Mouse (Mus musculus): Measurements from ENCODE around the gene Gm13889. TPM values are rescaled to one million over a fixed set of nuclear protein-coding genes. Genes with fewer than 3 reads are reported as not detected.

The Gm13889 gene
- 1 to 10 TPM; 8.4 to 9.7 TPM for total RNA-seq (2021)

- peak; percentile 70 to 75 for DNase-seq
- intact Hi-C loops (cut with DNase I), result loop anchor here (2.0 to 5.0 kb wide), 3 partner anchors 44 to 82 kb away; no protein-coding TSS in a partner anchor
These were observed at the start of gene Gm13889 for GRCm38 (mm10) chr2:93956908-93957784. Gene Gm13889, minus strand, starts transcription at chr2:93957201.

- peak; percentile 87 to 94 for DNase-seq
- intact Hi-C loops (cut with DNase I), result loop anchor here (1.0 kb wide), 1 partner anchor 131 kb away; no protein-coding TSS in a partner anchor
These were observed 45.3 kb upstream of the Gm13889 start for GRCm38 (mm10) chr2:94002331-94002730.

- DNase-seq, result no peak
- intact Hi-C loops (cut with DNase I), result loop anchor here (1.0 to 2.0 kb wide), 2 partner anchors 45 to 131 kb away; partner anchors contain the start of gene Gm13889
These were observed 44.9 kb upstream of the Gm13889 start for GRCm38 (mm10) chr2:94001918-94002317.

- intact Hi-C loops (cut with DNase I), result loop anchor here (2.0 kb wide), 1 partner anchor 45 kb away; the partner anchor contains the start of gene Gm13889
- DNase-seq, result peak in 1 of 2 experiments; percentile 6
These were observed 44.4 kb upstream of the Gm13889 start for GRCm38 (mm10) chr2:94001411-94001810.

- intact Hi-C loops (cut with DNase I), result no loop called here
- no peak for DNase-seq
These were observed 39.3 kb upstream of the Gm13889 start, which contains the start of gene Gm27027 for GRCm38 (mm10) chr2:93996254-93996653. Gene Gm27027, minus strand, starts transcription at chr2:93996354.

- no peak for DNase-seq
- intact Hi-C loops (cut with DNase I), result no loop called here
These were observed 35.8 kb upstream of the Gm13889 start for GRCm38 (mm10) chr2:93992810-93993209.

- intact Hi-C loops (cut with DNase I), result no loop called here
- peak in 1 of 2 experiments; percentile 4 for DNase-seq
These were observed 35.3 kb upstream of the Gm13889 start for GRCm38 (mm10) chr2:93992259-93992658.

GRCm38 (mm10) chr2:93991336-93991735 is 34.3 kb upstream of the Gm13889 start:
- intact Hi-C loops (cut with DNase I), result no loop called here
- DNase-seq, result no peak

GRCm38 (mm10) chr2:93988440-93988839 is 31.4 kb upstream of the Gm13889 start:
- intact Hi-C loops (cut with DNase I), result no loop called here
- DNase-seq, result no peak

- DNase-seq, result no peak
- intact Hi-C loops (cut with DNase I), result no loop called here
These were observed 25.6 kb upstream of the Gm13889 start for GRCm38 (mm10) chr2:93982457-93983235.

- no peak for DNase-seq
- intact Hi-C loops (cut with DNase I), result no loop called here
These were observed 22.5 kb upstream of the Gm13889 start for GRCm38 (mm10) chr2:93979249-93980120.

- DNase-seq, result peak; percentile 42 to 47
- intact Hi-C loops (cut with DNase I), result no loop called here
These were observed 19.6 kb upstream of the Gm13889 start for GRCm38 (mm10) chr2:93976436-93977252.

GRCm38 (mm10) chr2:93975526-93976435 is 18.8 kb upstream of the Gm13889 start:
- no peak for DNase-seq
- intact Hi-C loops (cut with DNase I), result no loop called here

GRCm38 (mm10) chr2:93975041-93975440 is 18.0 kb upstream of the Gm13889 start:
- DNase-seq, result no peak
- intact Hi-C loops (cut with DNase I), result no loop called here

- intact Hi-C loops (cut with DNase I), result no loop called here
- no peak for DNase-seq
These were observed 14.6 kb upstream of the Gm13889 start for GRCm38 (mm10) chr2:93971647-93972046.

GRCm38 (mm10) chr2:93964494-93965160 is 7.6 kb upstream of the Gm13889 start:
- intact Hi-C loops (cut with DNase I), result no loop called here
- DNase-seq, result no peak

- no peak for DNase-seq
- intact Hi-C loops (cut with DNase I), result no loop called here
These were observed 6.8 kb upstream of the Gm13889 start for GRCm38 (mm10) chr2:93963802-93964201.

GRCm38 (mm10) chr2:93961716-93962115 is 4.7 kb upstream of the Gm13889 start:
- DNase-seq, result no peak
- intact Hi-C loops (cut with DNase I), result no loop called here
